Mouse (Mus musculus) olfactory bulb, adult 2 months (tissue): Measurements from ENCODE around the gene Gm26620. TPM values are rescaled to one million over a fixed set of nuclear protein-coding genes. Genes with fewer than 3 reads are reported as not detected.

Experiments
- H3K27ac ChIP-seq: fragments of 200-500 bp; 2 replicates; pipeline ENCODE4 v1.5.1; 2012; ENCODE audit warnings: low read depth, low read length; ENCODE audit not compliant: insufficient read depth
- H3K4me1 ChIP-seq: fragments of 200-500 bp; 2 replicates; pipeline ENCODE4 v1.6.1; 2012; ENCODE audit warnings: low read length; ENCODE audit not compliant: control insufficient read depth, insufficient read depth
- H3K4me3 ChIP-seq: fragments of 200-500 bp; 2 replicates; pipeline ENCODE4 v1.5.1; 2012; ENCODE audit warnings: mild to moderate bottlenecking, low read depth, low read length, moderate library complexity; ENCODE audit not compliant: insufficient read depth
- CTCF ChIP-seq: fragments of 200-500 bp; IDR thresholded peaks from 2 replicates; pipeline ENCODE4 v1.5.1; 2012; ENCODE audit warnings: low read depth, mild to moderate bottlenecking, low read length, moderate library complexity; ENCODE audit not compliant: insufficient read depth
- POLR2A ChIP-seq: fragments of 200-500 bp; IDR thresholded peaks from 2 replicates; pipeline ENCODE4 v1.6.1; 2012; ENCODE audit warnings: mild to moderate bottlenecking, low read depth, low read length, moderate library complexity; ENCODE audit not compliant: insufficient read depth
- WGBS: fragments of 180-500 bp; shearing (Covaris S2); methylation state at CpG from one replicate; pipeline ENCODE4 v1.1.7; 2018; 5-methylcytosine and 5-hydroxymethylcytosine counted together
- polyA plus RNA-seq: library from polyadenylated mRNA; stranded (reverse); fragments of >200 nt; gene quantifications from 2 replicates; pipeline ENCODE4 v1.2.4, GENCODE M21; 2012; ENCODE audit warnings: low replicate concordance; ENCODE audit not compliant: missing spikeins, insufficient read depth, insufficient read length

Gene Gm26620
- polyA plus RNA-seq, 1 experiment = not detected

- TF ChIP-seq POLR2A (no peak), CTCF (no peak)
- H3K27ac ChIP-seq = no peak overlapping the region
- 76% methylated on average over 6 of the region's 6 CpGs for WGBS
- no peaks in the 10 kb centered on the region for H3K4me1 ChIP-seq
- H3K4me3 ChIP-seq = no peak overlapping the region
These were observed 39.6 kb downstream of the Gm26620 start for GRCm38 (mm10) chr1:170924485-170924884.

GRCm38 (mm10) chr1:170926941-170927340 is 42.1 kb downstream of the Gm26620 start:
- H3K4me3 ChIP-seq = no peak overlapping the region
- H3K27ac ChIP-seq = no peak overlapping the region
- WGBS = 56% methylated on average over 6 of the region's 6 CpGs
- H3K4me1 ChIP-seq = no peaks in the 10 kb centered on the region
- TF ChIP-seq POLR2A (no peak), CTCF (no peak)

- Histone ChIP-seq H3K4me1 (no peaks in the 10 kb centered on the region), H3K27ac (no peak within 1 kb of the TSS), H3K4me3 (no peak within 1 kb of the TSS)
- 90% methylated on average over 3 of the region's 3 CpGs for WGBS
- TF ChIP-seq CTCF = no peak
- TF ChIP-seq POLR2A = no peak
These were observed 42.5 kb downstream of the Gm26620 start, which contains the start of gene Fcrla for GRCm38 (mm10) chr1:170927378-170927777. Gene Fcrla, minus strand, starts transcription at chr1:170927583.

- TF ChIP-seq POLR2A (no peak), CTCF (no peak)
- WGBS = 51% methylated on average over 2 of the region's 2 CpGs
These were observed 43.6 kb downstream of the Gm26620 start for GRCm38 (mm10) chr1:170928467-170928866.

GRCm38 (mm10) chr1:170929245-170929644 is 44.4 kb downstream of the Gm26620 start:
- Histone ChIP-seq H3K4me3 (no peak overlapping the region), H3K4me1 (no peaks in the 10 kb centered on the region), H3K27ac (no peak overlapping the region)
- WGBS = 89% methylated on average over 4 of the region's 4 CpGs
- TF ChIP-seq POLR2A (no peak), CTCF (no peak)

More at GRCm38 (mm10) chr1:170928467-170928866, 43.6 kb downstream of the Gm26620 start:
- H3K27ac ChIP-seq = no peak overlapping the region
- no peaks in the 10 kb centered on the region for H3K4me1 ChIP-seq
- no peak overlapping the region for H3K4me3 ChIP-seq

GRCm38 (mm10) chr1:170932043-170932442 is 47.2 kb downstream of the Gm26620 start:
- Histone ChIP-seq H3K4me1 (no peaks in the 10 kb centered on the region), H3K27ac (no peak overlapping the region), H3K4me3 (no peak overlapping the region)
- TF ChIP-seq POLR2A = no peak
- no peak for TF ChIP-seq CTCF
- 82% methylated on average over 3 of the region's 3 CpGs for WGBS

GRCm38 (mm10) chr1:170933386-170933920 is 48.6 kb downstream of the Gm26620 start:
- Histone ChIP-seq H3K27ac (no peak overlapping the region), H3K4me1 (no peaks in the 10 kb centered on the region), H3K4me3 (no peak overlapping the region)
- 69% methylated on average over 6 of the region's 6 CpGs for WGBS
- no peak for TF ChIP-seq CTCF
- TF ChIP-seq POLR2A = no peak

- H3K4me3 ChIP-seq = no peak overlapping the region
- 85% methylated on average over 1 of the region's 1 CpGs for WGBS
- TF ChIP-seq POLR2A (no peak), CTCF (no peak)
- no peak overlapping the region for H3K27ac ChIP-seq
- no peaks in the 10 kb centered on the region for H3K4me1 ChIP-seq
These were observed 49.1 kb downstream of the Gm26620 start for GRCm38 (mm10) chr1:170933940-170934339.

GRCm38 (mm10) chr1:170934383-170934782 is 49.5 kb downstream of the Gm26620 start:
- H3K27ac ChIP-seq = no peak overlapping the region
- TF ChIP-seq POLR2A (no peak), CTCF (no peak)
- no peak overlapping the region for H3K4me3 ChIP-seq
- 80% methylated on average over 2 of the region's 2 CpGs for WGBS
- H3K4me1 ChIP-seq = no peaks in the 10 kb centered on the region

Other genes with a start within 250 kb of the Gm26620 start
- not detected in 2 replicates for gene Olfml2b, start 240.5 kb upstream of the Gm26620 start, polyA plus RNA-seq
- not detected in 2 replicates for gene Atf6, start 17.3 kb upstream of the Gm26620 start, polyA plus RNA-seq
- not detected in 2 replicates for gene Dusp12, start 475 bp downstream of the Gm26620 start, polyA plus RNA-seq
- not detected in 2 replicates for gene Fcrlb, start 27.9 kb downstream of the Gm26620 start, polyA plus RNA-seq
- gene Fcrla, start 42.5 kb downstream of the Gm26620 start, polyA plus RNA-seq = not detected in 2 replicates
- not detected in 2 replicates for gene Fcgr2b, start 91.5 kb downstream of the Gm26620 start, polyA plus RNA-seq
- gene Fcgr4, start 133.9 kb downstream of the Gm26620 start, polyA plus RNA-seq = not detected in 2 replicates
- not detected in 2 replicates for gene Fcgr3, start 179.9 kb downstream of the Gm26620 start, polyA plus RNA-seq
- not detected in 2 replicates for gene Cfap126, start 228.9 kb downstream of the Gm26620 start, polyA plus RNA-seq